12 mouse cellular contexts compared by ENCODE assay signal in genomic region chr13:19618081-19618480, GRCm38 (mm10). TPM values are rescaled to one million over a fixed set of nuclear protein-coding genes. Genes with fewer than 3 reads are reported as not detected.
A peak's percentile ranks its signal among the peaks of the same experiment; 100 is the strongest.
DNase-seq lines count a peak whose midpoint lies in the region; ATAC-seq and TF ChIP-seq lines count a peak whose summit lies in the region.
"Had no signal": no experiment of that assay in that cellular context is flagged by ENCODE, and none has a peak within 500 bp of the region (broad histone marks: within the 10 kb centered on the region; RNA-seq: fewer than 3 reads in every experiment).

No protein-coding gene starts in this region.

- H3K27me3 ChIP-seq in erythroblast, embryonic 14.5 days (ENCODE audit: control insufficient read depth), result peaks cover 34% of the 10 kb centered on the region
- no peaks in the 10 kb centered on the region for H3K27me3 ChIP-seq in lung, embryonic 14.5 days (ENCODE audit: insufficient read depth, low read length)
- H3K27me3 ChIP-seq in liver, embryonic 15.5 days, result peaks cover 4% of the 10 kb centered on the region; the same call in 1 of the 2 replicates
- no peaks in the 10 kb centered on the region for H3K27me3 ChIP-seq in kidney, adult 2 months (replicated peaks; ENCODE audit: control insufficient read depth, insufficient read depth, low read length)

- no peak for TF ChIP-seq CTCF in lung, embryonic 14.5 days (IDR thresholded peaks at IDR 0.05; ENCODE audit: low read depth)
- TF ChIP-seq CTCF in lung, adult 2 months (IDR thresholded peaks at IDR 0.05; ENCODE audit: insufficient read depth, low read length), result no peak
- no peak for TF ChIP-seq CTCF in kidney, adult 2 months (conservative IDR thresholded peaks at IDR 0.05; ENCODE audit: insufficient read depth, insufficient read length, low read depth, low read length)

- ATAC-seq in erythroblast, adult 5-6 weeks (replicated peaks; ENCODE audit: low FRiP score, poor library complexity, severe bottlenecking), result no peak
- ATAC-seq in lung, embryonic 14.5 days (ENCODE audit: insufficient read depth), result no peak
- no peak for ATAC-seq in liver, embryonic 15.5 days (ENCODE audit: insufficient read depth)

- DNase-seq in lung, embryonic 14.5 days, result no peak
- no peak for DNase-seq in lung, adult 2 months
- no peak for DNase-seq in adrenal gland, adult (ENCODE audit: inconsistent age in 2 of 2, low spot score in 1 of 2)
- DNase-seq in kidney, adult 2 months, result no peak
- DNase-seq in retina, embryonic 14.5 days (ENCODE audit: low spot score), result no peak
- DNase-seq: heart, postnatal 36 days; kidney, postnatal 25 days had no signal

- peaks cover 20% of the 10 kb centered on the region for H3K4me1 ChIP-seq in erythroblast, embryonic 14.5 days (ENCODE audit: control insufficient read depth)
- H3K4me1 ChIP-seq in lung, embryonic 14.5 days (ENCODE audit: insufficient read depth), result no peaks in the 10 kb centered on the region
- H3K4me1 ChIP-seq in lung, adult 2 months (ENCODE audit: control insufficient read depth, insufficient read depth, low read length), result peaks cover 4% of the 10 kb centered on the region
- H3K4me1 ChIP-seq in liver, embryonic 15.5 days (replicated peaks), result peaks cover 25% of the 10 kb centered on the region
- H3K4me1 ChIP-seq in kidney, adult 2 months (ENCODE audit: control insufficient read depth, insufficient read depth, low read length), result no peaks in the 10 kb centered on the region

- no peak for TF ChIP-seq POLR2A in lung, adult 2 months (IDR thresholded peaks at IDR 0.05; ENCODE audit: borderline replicate concordance, extremely low read depth, low read depth, low read length)
- TF ChIP-seq POLR2A in kidney, adult 2 months (IDR thresholded peaks at IDR 0.05; ENCODE audit: low read depth, low read length), result no peak

- H3K4me3 ChIP-seq in erythroblast, embryonic 14.5 days (replicated peaks), result peak overlapping the region; percentile 72
- H3K4me3 ChIP-seq in lung, embryonic 14.5 days (ENCODE audit: low read depth, low read length), result peak overlapping the region; percentile 66; the same call in 1 of the 2 replicates
- no peak overlapping the region for H3K4me3 ChIP-seq in lung, adult 2 months (replicated peaks; ENCODE audit: extremely low read depth, low read depth, low read length)
- H3K4me3 ChIP-seq in liver, embryonic 15.5 days (replicated peaks), result peak overlapping the region; percentile 75
- H3K4me3 ChIP-seq in kidney, adult 2 months (ENCODE audit: insufficient read depth, low read depth, low read length), result no peak overlapping the region

- H3K4me2 ChIP-seq in lung, embryonic 14.5 days, result peak overlapping the region; percentile 96
- H3K4me2 ChIP-seq in liver, embryonic 15.5 days, result peak overlapping the region; percentile 95

- WGBS in lung, embryonic 14.5 days, result 94% methylated on average over 4 of the region's 4 CpGs
- 97% methylated on average over 4 of the region's 4 CpGs for WGBS in lung, adult 2 months
- WGBS in liver, embryonic 15.5 days (ENCODE audit: insufficient replicate concordance), result 57% methylated on average over 4 of the region's 4 CpGs
- 97% methylated on average over 4 of the region's 4 CpGs for WGBS in kidney, adult 2 months

- no peak overlapping the region for H3K9ac ChIP-seq in lung, embryonic 14.5 days
- no peak overlapping the region for H3K9ac ChIP-seq in liver, embryonic 15.5 days
- H3K9ac ChIP-seq: limb, embryonic 12.5 days had no signal

- H3K27ac ChIP-seq in lung, embryonic 14.5 days (ENCODE audit: low read depth), result no peak overlapping the region
- no peak overlapping the region for H3K27ac ChIP-seq in liver, embryonic 15.5 days (replicated peaks)
- no peak overlapping the region for H3K27ac ChIP-seq in kidney, adult 2 months (ENCODE audit: insufficient read depth, low read depth, low read length)
- H3K27ac ChIP-seq: limb, embryonic 12.5 days had no signal

- peaks cover 2% of the 10 kb centered on the region; the same call in 1 of the 2 replicates for H3K36me3 ChIP-seq in erythroblast, embryonic 14.5 days (ENCODE audit: control insufficient read depth)
- no peaks in the 10 kb centered on the region for H3K36me3 ChIP-seq in lung, embryonic 14.5 days (ENCODE audit: insufficient read depth)
- no peaks in the 10 kb centered on the region for H3K36me3 ChIP-seq in liver, embryonic 15.5 days (replicated peaks)
- H3K36me3 ChIP-seq in kidney, adult 2 months (ENCODE audit: control insufficient read depth, insufficient read depth, low read length), result no peaks in the 10 kb centered on the region
- H3K36me3 ChIP-seq: limb, embryonic 12.5 days had no signal

- H3K9me3 ChIP-seq in erythroblast, embryonic 14.5 days (ENCODE audit: control insufficient read depth, low read length), result no peaks in the 10 kb centered on the region
- no peaks in the 10 kb centered on the region for H3K9me3 ChIP-seq in lung, embryonic 14.5 days (ENCODE audit: low read depth, low read length)
- no peaks in the 10 kb centered on the region for H3K9me3 ChIP-seq in liver, embryonic 15.5 days (replicated peaks)
- H3K9me3 ChIP-seq: limb, embryonic 12.5 days; megakaryocyte, embryonic 14.5 days had no signal

RNA-seq across cellular contexts. Expression of gene Epdr1, which starts 1.6 kb away (rescaled TPM):
- polyA plus RNA-seq in erythroblast, embryonic 14.5 days (2012), result 0.33 and 2.2 TPM in 2 replicates
- 12.1 and 13.8 TPM in 2 replicates for total RNA-seq in erythroblast, adult 5-6 weeks (2015; ENCODE audit: low replicate concordance)
- 4.7 and 13.7 TPM in 2 replicates for total RNA-seq in erythroblast, adult 5-6 weeks (2017; ENCODE audit: low replicate concordance)
- 20.1 and 21.8 TPM in 2 replicates for polyA plus RNA-seq in lung, embryonic 14.5 days (2014; fragmentation: Nextera tagmentation; extraction: Ambion mirVana)
- polyA plus RNA-seq in lung, adult 2 months (2012; rRNA removed), result 19.6 and 21.6 TPM in 2 replicates
- polyA plus RNA-seq in liver, embryonic 15.5 days (2015; fragmentation: Nextera tagmentation; extraction: Ambion mirVana), result 13.7 TPM in 2 replicates
- 12.1 and 16.1 TPM in 2 replicates for polyA plus RNA-seq in kidney, adult 2 months (2012; rRNA removed)

RNA-seq across cellular contexts. Expression of gene Sfrp4, which starts 4.8 kb away (rescaled TPM):
- polyA plus RNA-seq in erythroblast, embryonic 14.5 days (2012), result not detected in 2 replicates
- 2.1 TPM in 1 of 2 replicates, not detected in the other for total RNA-seq in erythroblast, adult 5-6 weeks (2015; ENCODE audit: low replicate concordance)
- 1.6 and 2.6 TPM in 2 replicates for total RNA-seq in erythroblast, adult 5-6 weeks (2017; ENCODE audit: low replicate concordance)
- polyA plus RNA-seq in lung, embryonic 14.5 days (2014; fragmentation: Nextera tagmentation; extraction: Ambion mirVana), result 0.18 and 0.32 TPM in 2 replicates
- 1.9 and 4.2 TPM in 2 replicates for polyA plus RNA-seq in lung, adult 2 months (2012; rRNA removed)
- polyA plus RNA-seq in liver, embryonic 15.5 days (2015; fragmentation: Nextera tagmentation; extraction: Ambion mirVana), result 0.29 and 0.51 TPM in 2 replicates
- polyA plus RNA-seq in kidney, adult 2 months (2012; rRNA removed), result 2.5 and 6.5 TPM in 2 replicates

Comparison
In these comparisons a context has a peak if more than half of its experiments do, and no peak if none do; other contexts are left out.
1. H3K4me3 ChIP-seq: peak in erythroblast, embryonic 14.5 days (single experiment), lung, embryonic 14.5 days (single experiment) and liver, embryonic 15.5 days (single experiment); none in lung, adult 2 months (single experiment) and kidney, adult 2 months (single experiment).